8 mouse cellular contexts compared by ENCODE assay signal in the genomic region with DNA sequence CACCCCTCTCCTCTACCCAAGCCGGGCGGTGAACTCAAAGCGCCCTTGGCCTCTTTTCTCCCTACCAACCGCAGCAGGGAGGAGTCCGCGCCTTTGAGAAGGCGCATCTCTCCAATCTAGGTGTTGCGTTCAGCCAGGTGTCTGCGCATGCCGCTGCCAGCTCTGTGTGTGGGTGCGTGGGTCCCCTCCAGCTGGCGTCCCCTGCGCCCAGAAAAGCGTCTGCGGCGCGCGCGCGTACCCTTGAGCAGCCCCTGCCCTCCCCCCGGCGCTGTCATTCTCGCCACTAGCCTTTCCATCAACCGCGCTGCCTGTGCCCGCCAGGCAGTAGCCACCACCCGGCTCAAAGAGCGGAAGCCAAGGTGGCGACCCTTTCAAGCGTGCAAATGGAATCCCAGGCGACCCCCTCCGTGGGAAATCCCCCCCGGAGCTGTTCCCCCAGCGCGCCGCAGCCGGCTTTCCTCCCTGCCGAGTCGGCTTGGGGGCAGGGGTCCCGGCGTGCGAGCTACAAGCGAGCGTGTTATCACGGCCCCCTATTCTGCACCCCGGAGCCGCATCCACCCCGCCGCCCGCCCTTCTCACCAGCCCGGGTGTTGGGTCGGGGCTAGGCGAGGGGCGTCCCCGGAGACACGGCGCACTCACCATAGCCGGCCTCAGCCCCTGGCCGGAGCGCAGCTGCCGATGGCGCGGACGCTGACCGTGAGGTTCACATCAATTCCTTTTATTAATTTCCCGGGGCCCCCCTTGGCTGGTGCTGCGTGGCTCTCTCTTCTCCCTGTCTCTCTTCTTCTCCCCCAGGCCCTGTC. TPM values are rescaled to one million over a fixed set of nuclear protein-coding genes. Genes with fewer than 3 reads are reported as not detected.
DNase-seq lines count a peak whose midpoint lies in the region; ATAC-seq and TF ChIP-seq lines count a peak whose summit lies in the region.

No protein-coding gene starts in this region.

- H3K4me1 ChIP-seq in liver, adult 2 months (ENCODE audit: control insufficient read depth, insufficient read depth, low read length), result no peaks in the 10 kb centered on the region; the same call in 1 of the 2 replicates
- H3K4me1 ChIP-seq in heart, embryonic 11.5 days (ENCODE audit: control insufficient read depth, insufficient read depth, low read length), result peaks cover 13% of the 10 kb centered on the region; the same call in 1 of the 2 replicates
- H3K4me1 ChIP-seq in megakaryocyte, embryonic 14.5 days, result peaks cover 39% of the 10 kb centered on the region

- no peak for DNase-seq in liver, adult 2 months (ENCODE audit: extremely low read depth, low read depth, low spot score)
- DNase-seq in liver, result no peak
- DNase-seq in cerebellum, adult 9-10 months, result peak; percentile 57
- peak; percentile 21 to 52 for DNase-seq in layer of hippocampus, adult 2 months (ENCODE audit: low spot score in 2 of 2)
- DNase-seq in splenic B cell, adult 2 months (ENCODE audit: low read depth, low spot score), result peak; percentile 30
- DNase-seq in c-Kit-positive CD71-positive TER-119-positive erythroid progenitor cells, embryonic 14.5 days (ENCODE audit: low spot score), result no peak

- H3K27ac ChIP-seq in liver, adult 2 months (replicated peaks; ENCODE audit: insufficient read depth, low read depth, low read length), result no peak overlapping the region
- H3K27ac ChIP-seq in heart, embryonic 11.5 days (ENCODE audit: low read depth, low read length), result no peak overlapping the region
- H3K27ac ChIP-seq in layer of hippocampus, adult 2 months, result peak overlapping the region; percentile 91

- peaks cover 15% of the 10 kb centered on the region for H3K27me3 ChIP-seq in liver, adult 2 months (ENCODE audit: control insufficient read depth, insufficient read depth, low read length)
- H3K27me3 ChIP-seq in heart, embryonic 11.5 days (ENCODE audit: control insufficient read depth, insufficient read depth, low read length), result peaks cover 29% of the 10 kb centered on the region
- H3K27me3 ChIP-seq in megakaryocyte, embryonic 14.5 days (replicated peaks), result peaks cover 84% of the 10 kb centered on the region
- no peaks in the 10 kb centered on the region for H3K27me3 ChIP-seq in splenic B cell, adult 2 months (ENCODE audit: control insufficient read depth, insufficient read depth, low read length, poor library complexity, severe bottlenecking)

- 2% methylated on average over 67 of the region's 67 CpGs for WGBS in liver, adult 2 months
- WGBS in heart, embryonic 11.5 days (ENCODE audit: insufficient replicate concordance), result under 1% methylated on average over 67 of the region's 67 CpGs

- H3K9ac ChIP-seq in liver, adult 2 months (ENCODE audit: low read depth, low read length), result peak overlapping the region; percentile 35; the same call in 1 of the 2 replicates
- peak overlapping the region; percentile 70 for H3K9ac ChIP-seq in heart, embryonic 11.5 days (ENCODE audit: low read depth, low read length)

- no peaks in the 10 kb centered on the region for H3K9me3 ChIP-seq in heart, embryonic 11.5 days (replicated peaks; ENCODE audit: control insufficient read depth, low read length)
- peaks cover 7% of the 10 kb centered on the region; the same call in 1 of the 2 replicates for H3K9me3 ChIP-seq in megakaryocyte, embryonic 14.5 days

- peak overlapping the region; percentile 58; the same call in 1 of the 2 replicates for H3K4me3 ChIP-seq in liver, adult 2 months (ENCODE audit: insufficient read depth, low read depth, low read length)
- peak overlapping the region; percentile 75 for H3K4me3 ChIP-seq in heart, embryonic 11.5 days (ENCODE audit: low read depth, low read length)
- peak overlapping the region; percentile 86 for H3K4me3 ChIP-seq in layer of hippocampus, adult 2 months
- H3K4me3 ChIP-seq in megakaryocyte, embryonic 14.5 days (replicated peaks), result peak overlapping the region; percentile 91

- H3K4me2 ChIP-seq in heart, embryonic 11.5 days, result peak overlapping the region; percentile 100

- no peak for TF ChIP-seq CTCF in liver, adult 2 months (IDR thresholded peaks at IDR 0.05; ENCODE audit: low read depth, low read length)
- no peak for TF ChIP-seq CTCF in layer of hippocampus, adult 2 months (conservative IDR thresholded peaks at IDR 0.05)

- no peak for TF ChIP-seq POLR2A in liver, adult 2 months (IDR thresholded peaks at IDR 0.05; ENCODE audit: extremely low read depth, insufficient read depth, low read length)

- no peaks in the 10 kb centered on the region for H3K36me3 ChIP-seq in liver, adult 2 months (ENCODE audit: control insufficient read depth, insufficient read depth, low read length)
- no peaks in the 10 kb centered on the region for H3K36me3 ChIP-seq in heart, embryonic 11.5 days (ENCODE audit: control insufficient read depth, insufficient read depth, low read length)
- H3K36me3 ChIP-seq in megakaryocyte, embryonic 14.5 days (replicated peaks; ENCODE audit: low read length), result no peaks in the 10 kb centered on the region
- H3K36me3 ChIP-seq in splenic B cell, adult 2 months (ENCODE audit: control insufficient read depth, insufficient read depth, low read length, poor library complexity, severe bottlenecking), result 0 out of 2 replicates have a peak, but pooled peaks cover 1% of the 10 kb centered on the region

- ATAC-seq in heart, embryonic 11.5 days (replicated peaks; ENCODE audit: insufficient number of reproducible peaks, low FRiP score, low TSS enrichment), result no peak

- H3K79me2 ChIP-seq in liver, adult 2 months (ENCODE audit: control insufficient read depth, insufficient read depth, low read length), result no peaks in the 10 kb centered on the region

RNA-seq across cellular contexts. Expression of gene Ptch1, which starts 0.7 kb away (rescaled TPM):
- 7.5 and 14.5 TPM in 2 replicates for total RNA-seq in liver, adult 2 months (2014; rRNA removed)
- 9.3 and 10.5 TPM in 2 replicates for polyA plus RNA-seq in liver, adult 2 months (2012; rRNA removed)
- 7.4 and 11.8 TPM in 2 replicates for polyA plus RNA-seq in heart, embryonic 11.5 days (2014; fragmentation: Nextera tagmentation; extraction: Ambion mirVana)
- total RNA-seq in layer of hippocampus, adult 2 months (2021), result 10 to 100 TPM; 43.9 to 45.4 TPM
- polyA plus RNA-seq in megakaryocyte, embryonic 14.5 days (2012; ENCODE audit: insufficient read depth, low replicate concordance), result 0.65 and 2.7 TPM in 2 replicates

Comparison
In these comparisons a context has a peak if more than half of its experiments do, and no peak if none do; other contexts are left out.
1. DNase-seq: peak in cerebellum, adult 9-10 months (single experiment), layer of hippocampus, adult 2 months (2 of 2) and splenic B cell, adult 2 months (single experiment); none in liver, adult 2 months (single experiment), liver (single experiment) and c-Kit-positive CD71-positive TER-119-positive erythroid progenitor cells, embryonic 14.5 days (single experiment).
2. Peak in every context shown above with its lines, with median percentiles within 50 percentile points of each other: H3K4me3 ChIP-seq.